28 mouse cellular contexts compared by ENCODE assay signal in the genomic region with DNA sequence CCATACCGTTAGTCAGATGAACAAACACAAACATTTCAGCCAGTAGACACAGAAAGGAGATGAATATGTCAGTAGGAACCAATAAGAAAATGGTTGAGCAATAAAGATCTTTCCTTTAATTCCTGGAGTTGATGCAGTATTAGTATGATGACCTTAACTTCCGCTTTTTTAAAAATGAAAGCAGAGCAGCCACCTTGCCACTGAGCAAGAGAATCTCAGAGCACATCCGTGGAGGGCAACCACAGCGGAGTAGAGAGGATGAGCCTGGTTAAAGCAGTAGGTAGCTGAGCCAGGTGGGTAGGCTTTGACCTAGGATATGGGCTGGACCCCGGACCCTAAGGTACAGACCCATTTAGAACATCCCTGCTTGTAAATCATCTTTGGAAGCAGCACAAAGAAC. TPM values are rescaled to one million over a fixed set of nuclear protein-coding genes. Genes with fewer than 3 reads are reported as not detected.
DNase-seq lines count a peak whose midpoint lies in the region; ATAC-seq lines count a peak whose summit lies in the region.
"Had no signal": no experiment of that assay in that cellular context is flagged by ENCODE, and none has a peak within 500 bp of the region (broad histone marks: within the 10 kb centered on the region; RNA-seq: fewer than 3 reads in every experiment).

No protein-coding gene starts in this region.

- peak; percentile 68 for DNase-seq in 416B (ENCODE audit: low read depth)
- peak; percentile 52 for DNase-seq in MEL-GATA-1-ER (ENCODE audit: extremely low read depth, low read depth)
- DNase-seq in layer of hippocampus, adult 9-11 months = no peak
- no peak for DNase-seq in cerebellum, postnatal 4 days (ENCODE audit: low spot score in 2 of 2)
- DNase-seq: adrenal gland, postnatal 14 days; cerebellum, adult 2 months; cerebellum, postnatal 14 days; embryo, embryonic 11 days; gastrocnemius, adult 2 months; heart, postnatal 10 days; kidney, adult 2 months; kidney, postnatal 36 days; left cerebral cortex, postnatal 4 days; liver, embryonic 13.5 days; lung, embryonic 14.5 days; midbrain, embryonic 14.5 days had no signal

- 97% methylated on average over 5 of the region's 5 CpGs for WGBS in midbrain, embryonic 16.5 days

- H3K9ac ChIP-seq in midbrain, embryonic 16.5 days (ENCODE audit: low read depth, low read length) = no peak overlapping the region
- H3K9ac ChIP-seq: embryonic facial prominence, embryonic 12.5 days; forebrain, embryonic 15.5 days; heart, embryonic 13.5 days; hindbrain, embryonic 15.5 days; intestine, embryonic 15.5 days; liver, embryonic 13.5 days; lung, embryonic 14.5 days had no signal

- no peak overlapping the region for H3K4me2 ChIP-seq in midbrain, embryonic 16.5 days (ENCODE audit: low read length)
- H3K4me2 ChIP-seq: embryonic facial prominence, embryonic 12.5 days; forebrain, embryonic 15.5 days; heart, embryonic 13.5 days; hindbrain, embryonic 15.5 days; intestine, embryonic 15.5 days; liver, embryonic 13.5 days; lung, embryonic 14.5 days had no signal

- H3K4me3 ChIP-seq in midbrain, embryonic 16.5 days (ENCODE audit: low read depth, low read length) = no peak overlapping the region
- H3K4me3 ChIP-seq: embryonic facial prominence, embryonic 12.5 days; forebrain, embryonic 10.5 days; forebrain, embryonic 15.5 days; gastrocnemius, adult 2 months; heart, embryonic 13.5 days; hindbrain, embryonic 10.5 days; hindbrain, embryonic 15.5 days; intestine, embryonic 15.5 days; layer of hippocampus, adult 2 months; liver, embryonic 13.5 days had no signal

- no peaks in the 10 kb centered on the region for H3K27me3 ChIP-seq in midbrain, embryonic 16.5 days (ENCODE audit: control insufficient read depth, insufficient read depth, low read depth, low read length)
- H3K27me3 ChIP-seq: embryonic facial prominence, embryonic 12.5 days; forebrain, embryonic 15.5 days; heart, embryonic 13.5 days; hindbrain, embryonic 15.5 days; intestine, embryonic 15.5 days; liver, embryonic 13.5 days had no signal

- H3K4me1 ChIP-seq in midbrain, embryonic 16.5 days (ENCODE audit: control insufficient read depth, insufficient read depth, low read length) = no peaks in the 10 kb centered on the region
- H3K4me1 ChIP-seq: embryonic facial prominence, embryonic 12.5 days; forebrain, embryonic 10.5 days; forebrain, embryonic 15.5 days; heart, embryonic 13.5 days; hindbrain, embryonic 10.5 days; hindbrain, embryonic 15.5 days; intestine, embryonic 15.5 days; liver, embryonic 13.5 days had no signal

- no peak overlapping the region for H3K27ac ChIP-seq in midbrain, embryonic 16.5 days (ENCODE audit: low read length)
- H3K27ac ChIP-seq: embryonic facial prominence, embryonic 12.5 days; forebrain, embryonic 10.5 days; forebrain, embryonic 15.5 days; gastrocnemius, adult 2 months; heart, embryonic 13.5 days; hindbrain, embryonic 10.5 days; hindbrain, embryonic 15.5 days; intestine, embryonic 15.5 days; layer of hippocampus, adult 2 months; liver, embryonic 13.5 days had no signal

- peak; percentile 42 to 86; a peak in 3 of 4 replicates for ATAC-seq in hematopoietic stem cell, adult 5-6 weeks (replicated peaks in 1 of 2; ENCODE audit: insufficient read depth in 1 of 2, low FRiP score in 2 of 2, low TSS enrichment in 1 of 2, low read depth in 1 of 2, poor library complexity in 2 of 2, severe bottlenecking in 2 of 2)
- ATAC-seq in megakaryocyte-erythroid progenitor cell, adult 5-6 weeks (replicated peaks; ENCODE audit: low FRiP score, low TSS enrichment, poor library complexity, severe bottlenecking) = 0 out of 2 replicates have a peak, but pooled peaks have one; percentile 18
- ATAC-seq in erythroblast, adult 5-6 weeks (replicated peaks; ENCODE audit: low FRiP score, poor library complexity, severe bottlenecking) = no peak
- ATAC-seq in midbrain, embryonic 16.5 days = no peak
- ATAC-seq: forebrain, embryonic 15.5 days; intestine, embryonic 15.5 days had no signal

- peaks cover 20% of the 10 kb centered on the region for H3K36me3 ChIP-seq in midbrain, embryonic 16.5 days (ENCODE audit: control insufficient read depth, insufficient read depth, low read length)
- H3K36me3 ChIP-seq: embryonic facial prominence, embryonic 12.5 days; forebrain, embryonic 10.5 days; intestine, embryonic 15.5 days; liver, embryonic 13.5 days had no signal

- no peaks in the 10 kb centered on the region for H3K9me3 ChIP-seq in midbrain, embryonic 16.5 days (replicated peaks; ENCODE audit: control insufficient read depth, low read length, poor library complexity, severe bottlenecking)
- H3K9me3 ChIP-seq: embryonic facial prominence, embryonic 12.5 days; forebrain, embryonic 10.5 days; forebrain, embryonic 15.5 days; heart, embryonic 13.5 days; hindbrain, embryonic 10.5 days; hindbrain, embryonic 15.5 days; intestine, embryonic 15.5 days; liver, embryonic 13.5 days had no signal

RNA-seq across cellular contexts. Expression of a gene that starts 21.4 kb away (rescaled TPM):
- total RNA-seq in hematopoietic stem cell, adult 5-6 weeks (2017) = 42.6 and 43.5 TPM in 2 replicates
- 35.3 and 42.6 TPM in 2 replicates for total RNA-seq in megakaryocyte-erythroid progenitor cell, adult 5-6 weeks (2014; fragmentation: Nextera tagmentation)
- total RNA-seq in megakaryocyte-erythroid progenitor cell, adult 5-6 weeks (2017) = 23.3 and 32.2 TPM in 2 replicates
- 4.8 and 5.2 TPM in 2 replicates for total RNA-seq in erythroblast, adult 5-6 weeks (2015; ENCODE audit: low replicate concordance)
- 2.8 and 3.7 TPM in 2 replicates for total RNA-seq in erythroblast, adult 5-6 weeks (2017; ENCODE audit: low replicate concordance)
- polyA plus RNA-seq in midbrain, embryonic 16.5 days (2015; fragmentation: Nextera tagmentation; extraction: Ambion mirVana) = 8.8 and 10.0 TPM in 2 replicates

RNA-seq across cellular contexts. Expression of a gene that starts 43.5 kb away (rescaled TPM):
- 6.3 and 9.4 TPM in 2 replicates for total RNA-seq in hematopoietic stem cell, adult 5-6 weeks (2017)
- total RNA-seq in megakaryocyte-erythroid progenitor cell, adult 5-6 weeks (2014; fragmentation: Nextera tagmentation) = 0.90 and 1.0 TPM in 2 replicates
- 2.0 and 3.5 TPM in 2 replicates for total RNA-seq in megakaryocyte-erythroid progenitor cell, adult 5-6 weeks (2017)
- 0.63 and 0.77 TPM in 2 replicates for total RNA-seq in erythroblast, adult 5-6 weeks (2015; ENCODE audit: low replicate concordance)
- 1.1 and 1.4 TPM in 2 replicates for total RNA-seq in erythroblast, adult 5-6 weeks (2017; ENCODE audit: low replicate concordance)
- 8.4 and 11.6 TPM in 2 replicates for polyA plus RNA-seq in midbrain, embryonic 16.5 days (2015; fragmentation: Nextera tagmentation; extraction: Ambion mirVana)

Comparison
In these comparisons a context has a peak if more than half of its experiments do, and no peak if none do; other contexts are left out.
1. DNase-seq: peak in 416B (single experiment) and MEL-GATA-1-ER (single experiment); none in layer of hippocampus, adult 9-11 months (single experiment) and cerebellum, postnatal 4 days (0 of 2).
2. ATAC-seq: peak in hematopoietic stem cell, adult 5-6 weeks (2 of 2) and megakaryocyte-erythroid progenitor cell, adult 5-6 weeks (single experiment); none in erythroblast, adult 5-6 weeks (single experiment) and midbrain, embryonic 16.5 days (single experiment).